In the genomic region with DNA sequence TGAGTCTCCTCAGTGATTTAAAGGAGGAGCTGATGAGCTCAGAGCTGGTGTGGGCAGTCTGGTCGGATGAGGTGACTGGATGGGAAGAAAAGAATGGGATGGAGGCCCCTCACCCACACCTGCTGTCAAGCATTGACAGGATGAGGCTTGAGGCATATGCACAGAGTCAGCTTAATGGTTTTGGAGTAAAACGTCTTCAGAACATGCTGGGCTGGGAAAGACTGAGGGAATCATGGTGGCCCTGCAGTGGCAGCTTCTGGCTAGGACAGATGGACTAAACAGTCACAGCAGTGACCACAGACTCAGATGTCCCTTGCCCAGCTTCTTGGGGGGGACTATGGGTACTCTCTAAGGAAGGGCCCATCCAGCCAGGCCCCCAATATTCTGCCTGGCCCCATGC, we compare ENCODE assay signal across 36 mouse cellular contexts. TPM values are rescaled to one million over a fixed set of nuclear protein-coding genes. Genes with fewer than 3 reads are reported as not detected.
"Had no signal": no experiment of that assay in that cellular context is flagged by ENCODE, and none has a peak within 500 bp of the region (broad histone marks: within the 10 kb centered on the region; RNA-seq: fewer than 3 reads in every experiment).

No protein-coding gene starts in this region.

- H3K27me3 ChIP-seq: hindbrain, embryonic 15.5 days; intestine, embryonic 15.5 days had no signal

- H3K4me1 ChIP-seq: intestine, embryonic 15.5 days; kidney, embryonic 15.5 days had no signal

- H3K9ac ChIP-seq: heart, embryonic 12.5 days; heart, embryonic 13.5 days; heart, embryonic 15.5 days; hindbrain, embryonic 12.5 days; hindbrain, embryonic 14.5 days; hindbrain, embryonic 15.5 days; intestine, embryonic 15.5 days; kidney, embryonic 15.5 days had no signal

- H3K4me2 ChIP-seq: heart, embryonic 11.5 days; heart, embryonic 12.5 days; heart, embryonic 13.5 days; heart, embryonic 15.5 days; hindbrain, embryonic 12.5 days; hindbrain, embryonic 14.5 days; hindbrain, embryonic 15.5 days; intestine, embryonic 15.5 days; kidney, embryonic 15.5 days had no signal

- DNase-seq: heart, postnatal 10 days; heart, postnatal 14 days; heart, postnatal 36 days; heart, postnatal 4 days; kidney, adult 11 months; kidney, adult 18-20 months; kidney, adult 2 months; kidney, adult 8-10 months; kidney, adult 9 months; kidney, postnatal 10 days; kidney, postnatal 14 days; kidney, postnatal 25 days; kidney, postnatal 36 days; kidney, postnatal 4 days; layer of hippocampus, adult 9-11 months; layer of hippocampus, postnatal 36 days had no signal

- H3K27ac ChIP-seq: heart, embryonic 10.5 days; heart, embryonic 13.5 days; heart, embryonic 15.5 days; hindbrain, embryonic 10.5 days; hindbrain, embryonic 12.5 days; hindbrain, embryonic 14.5 days; hindbrain, embryonic 15.5 days; intestine, embryonic 15.5 days; kidney, embryonic 15.5 days; kidney, postnatal 0 days; layer of hippocampus, adult 2 months; left cerebral cortex, adult 2 months had no signal

- H3K4me3 ChIP-seq: heart, embryonic 10.5 days; heart, embryonic 12.5 days; heart, embryonic 13.5 days; heart, embryonic 15.5 days; hindbrain, embryonic 10.5 days; hindbrain, embryonic 12.5 days; hindbrain, embryonic 15.5 days; intestine, embryonic 15.5 days; kidney, embryonic 15.5 days; layer of hippocampus, adult 2 months; left cerebral cortex, adult 2 months had no signal

- ATAC-seq: hindbrain, embryonic 16.5 days; inflammation-experienced regulatory T-cells, adult 6 months; intestine, embryonic 15.5 days; intestine, embryonic 16.5 days; intestine, postnatal 0 days had no signal

- H3K36me3 ChIP-seq: heart, embryonic 10.5 days; heart, embryonic 12.5 days; heart, embryonic 13.5 days; heart, embryonic 15.5 days; hindbrain, embryonic 10.5 days; hindbrain, embryonic 12.5 days; hindbrain, embryonic 15.5 days; intestine, embryonic 15.5 days; kidney, embryonic 15.5 days had no signal

- H3K9me3 ChIP-seq: heart, embryonic 10.5 days; heart, embryonic 12.5 days; heart, embryonic 13.5 days; heart, embryonic 15.5 days; hindbrain, embryonic 10.5 days; hindbrain, embryonic 12.5 days; hindbrain, embryonic 15.5 days; intestine, embryonic 15.5 days; kidney, embryonic 15.5 days had no signal

RNA-seq across cellular contexts. Expression of gene Slco4a1, which starts 30.9 kb away (rescaled TPM):
- total RNA-seq: heart, postnatal 25 days had no signal
- polyA plus RNA-seq: heart, embryonic 11.5 days; heart, postnatal 0 days had no signal
